Mouse (Mus musculus) heart, adult 10 weeks (tissue): ENCODE measurements around the gene Iglon5. TPM values are rescaled to one million over a fixed set of nuclear protein-coding genes. Genes with fewer than 3 reads are reported as not detected.

ENCODE experiments used
- polyA plus RNA-seq: library from polyadenylated mRNA; stranded (reverse); fragments of 350-450 nt; fragmentation: Illumina TruSeq; extraction: RNeasy Lipid Tissue Mini Kit (QIAGEN cat#74804); gene quantifications from one replicate; pipeline ENCODE4 v1.2.3, GENCODE M21; 2014; ENCODE audit warnings: low read depth, low replicate concordance

Iglon5 gene
- 0.39 TPM for polyA plus RNA-seq

DNA sequence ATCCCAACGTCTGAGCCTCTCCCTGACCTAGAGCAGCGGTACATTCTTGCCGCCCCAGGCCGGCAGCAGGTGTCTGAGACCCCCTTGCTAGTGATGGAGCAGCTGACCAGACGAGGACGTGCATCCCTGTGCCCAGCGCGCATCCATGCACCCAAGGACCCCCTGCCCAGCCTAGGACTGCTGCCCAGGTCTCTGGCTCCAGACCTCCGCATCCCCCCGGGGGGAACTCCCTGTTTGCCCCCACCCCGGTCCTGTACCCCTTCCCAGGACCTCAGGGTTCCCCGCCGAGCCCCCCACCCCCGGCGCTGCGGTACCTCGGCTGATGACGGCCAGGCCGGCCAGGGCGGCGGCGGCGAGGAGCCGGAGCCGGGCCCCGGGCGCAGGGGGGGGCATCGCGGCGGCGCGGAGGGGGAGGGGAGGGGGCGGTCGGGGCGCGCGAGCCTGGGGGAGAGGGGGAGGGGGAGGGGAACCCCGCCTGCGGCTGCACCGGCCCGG lies at the start of gene Iglon5:
Iglon5 (minus strand) TSS at position 445 of the 495 bp plus-strand sequence.

DNA sequence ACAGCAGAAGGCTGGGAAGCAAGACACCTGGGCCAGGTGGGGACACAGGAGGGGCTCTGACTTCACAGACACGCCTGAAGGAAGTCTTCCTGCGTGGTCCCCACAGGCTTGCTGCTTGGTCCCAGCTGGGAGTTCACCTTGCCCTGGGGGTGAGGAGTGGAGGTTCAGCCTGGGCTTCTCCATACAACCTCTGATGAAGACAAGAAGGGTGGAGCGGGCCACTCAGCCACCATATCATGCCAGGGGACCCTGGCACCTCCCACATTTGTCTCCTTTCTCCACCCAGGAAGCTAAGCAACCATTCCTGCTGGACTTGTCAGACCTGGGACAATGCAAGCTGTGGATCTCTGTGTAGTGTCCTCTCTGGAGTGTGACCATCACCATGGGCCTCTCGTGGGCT lies 27.0 kb downstream of the Iglon5 start, which contains the start of gene Vsig10l:
Vsig10l (plus strand) TSS at position 301 of the 400 bp plus-strand sequence.

GRCm38 (mm10) chr7:43443917-43444293 lies 46.0 kb downstream of the Iglon5 start, which contains the start of the genes Etfb and Gm45233:
Etfb (plus strand) TSS chr7:43444083.
Gm45233 (plus strand) TSS chr7:43444128.

DNA sequence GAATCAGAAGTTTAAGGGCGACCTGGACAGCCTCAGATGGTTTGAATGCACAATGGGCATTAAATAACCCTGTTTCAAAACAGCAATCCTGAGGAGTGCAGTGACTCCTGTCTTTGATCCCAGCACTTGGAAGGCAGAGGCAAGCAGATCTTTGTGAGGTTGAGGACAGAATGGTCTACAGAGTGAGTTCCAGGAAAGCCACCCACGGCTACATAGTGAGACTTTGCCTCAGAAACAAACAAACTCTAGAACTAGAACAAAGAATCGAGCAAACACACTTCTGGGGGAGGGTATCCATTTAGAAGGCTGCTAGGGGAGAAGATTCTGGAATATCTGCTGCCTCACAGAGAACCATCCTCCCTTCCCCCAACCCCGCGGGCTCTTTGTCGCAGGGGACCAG lies 49.4 kb downstream of the Iglon5 start, which contains the start of gene Cldnd2:
Cldnd2 (plus strand) TSS at position 301 of the 400 bp plus-strand sequence.

GRCm38 (mm10) chr7:43436341-43437255 lies 53.3 kb downstream of the Iglon5 start, which contains the start of gene Nkg7:
Nkg7 (plus strand) TSS chr7:43437073.

DNA sequence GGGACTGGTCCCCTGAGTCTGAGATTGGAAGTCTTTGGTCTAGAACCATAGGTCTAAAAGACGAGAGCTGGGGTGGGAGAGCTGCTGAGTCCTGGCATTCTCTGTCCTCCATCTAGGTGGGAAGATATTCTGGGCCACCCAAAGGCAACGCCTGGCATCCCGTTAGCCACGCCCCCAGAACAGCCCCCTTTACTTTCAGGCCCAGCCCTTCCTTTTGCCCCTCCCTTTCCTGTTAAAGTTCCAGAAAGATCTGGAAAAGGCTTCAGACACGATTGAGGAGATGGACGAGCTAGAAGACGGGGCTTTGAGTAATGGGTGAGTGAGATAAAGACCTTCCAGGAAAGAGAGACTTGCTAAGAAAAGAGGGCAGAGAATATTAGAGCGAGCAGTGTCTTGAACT lies 62.5 kb downstream of the Iglon5 start, which contains the start of gene Lim2:
Lim2 (plus strand) TSS at position 265 of the 400 bp plus-strand sequence.

Other genes with a start within 250 kb of the Iglon5 start
- gene Zfp715, start 176.8 kb downstream of the Iglon5 start, polyA plus RNA-seq: 25.7 TPM
- gene Siglecf, start 138.7 kb downstream of the Iglon5 start, polyA plus RNA-seq: not detected
- 0.42 TPM for gene Siglecg, start 81.9 kb downstream of the Iglon5 start, polyA plus RNA-seq
- gene Lim2, start 62.4 kb downstream of the Iglon5 start, polyA plus RNA-seq: not detected
- gene Nkg7, start 53.0 kb downstream of the Iglon5 start, polyA plus RNA-seq: not detected
- not detected for gene Cldnd2, start 49.3 kb downstream of the Iglon5 start, polyA plus RNA-seq
- gene Etfb, start 46.0 kb downstream of the Iglon5 start, polyA plus RNA-seq: 1,679 TPM
- not detected for gene Gm45233, start 45.9 kb downstream of the Iglon5 start, polyA plus RNA-seq
- 2.5 TPM for gene Vsig10l, start 26.9 kb downstream of the Iglon5 start, polyA plus RNA-seq
- not detected for gene 4931406B18Rik, start 15.9 kb upstream of the Iglon5 start, polyA plus RNA-seq
- gene Cd33, start 54.4 kb upstream of the Iglon5 start, polyA plus RNA-seq: 1.6 TPM
- 1.1 TPM for gene Zfp658, start 72.2 kb upstream of the Iglon5 start, polyA plus RNA-seq
- gene Zfp719, start 89.5 kb upstream of the Iglon5 start, polyA plus RNA-seq: 2.9 TPM
- not detected for gene Zfp819, start 117.1 kb upstream of the Iglon5 start, polyA plus RNA-seq
- not detected for gene Ceacam18, start 144.6 kb upstream of the Iglon5 start, polyA plus RNA-seq
- gene Siglece, start 170.1 kb upstream of the Iglon5 start, polyA plus RNA-seq: 1.2 TPM
- gene Ctu1, start 181.9 kb upstream of the Iglon5 start, polyA plus RNA-seq: 2.5 TPM
- gene Klk14, start 200.3 kb upstream of the Iglon5 start, polyA plus RNA-seq: not detected
- gene Klk13, start 222.5 kb upstream of the Iglon5 start, polyA plus RNA-seq: not detected